Mouse (Mus musculus): ENCODE measurements around the gene Hdgfl2. TPM values are rescaled to one million over a fixed set of nuclear protein-coding genes. Genes with fewer than 3 reads are reported as not detected.
"Not testable (repeated sequence)": the region's sequence is repeated elsewhere in the genome, so short reads cannot be mapped to it uniquely, and the experiment has no call there.

Hdgfl2 gene
- polyA plus RNA-seq, 1 experiment from 2014 or later: 173 TPM

- Histone ChIP-seq H3K27ac (no peak overlapping the region), H3K9me3 (no peaks in the 10 kb centered on the region), H3K4me2 (replicated peaks) (no peak overlapping the region), H3K4me3 (no peak overlapping the region), H3K36me3 (peaks cover 78% of the 10 kb centered on the region), H3K27me3 (no peaks in the 10 kb centered on the region), H3K9ac (no peak overlapping the region), H3K4me1 (no peaks in the 10 kb centered on the region)
- WGBS: 90% methylated on average over 12 of the region's 12 CpGs
- no peak for ATAC-seq (ENCODE audit: insufficient number of reproducible peaks, insufficient read depth, low FRiP score, low TSS enrichment)
Observed at GRCm38 (mm10) chr17:56096883-56097282, 17.4 kb downstream of the Hdgfl2 start.

GRCm38 (mm10) chr17:56098180-56098579 is 18.7 kb downstream of the Hdgfl2 start:
- 0 out of 2 replicates have a peak, but pooled peaks have one; percentile 7 for ATAC-seq (ENCODE audit: insufficient number of reproducible peaks, insufficient read depth, low FRiP score, low TSS enrichment)
- WGBS: 94% methylated on average over 8 of the region's 8 CpGs
- H3K27me3 ChIP-seq: no peaks in the 10 kb centered on the region
- H3K4me3 ChIP-seq: no peak overlapping the region
- H3K4me2 ChIP-seq (replicated peaks): no peak overlapping the region
- H3K9me3 ChIP-seq: no peaks in the 10 kb centered on the region
- H3K9ac ChIP-seq: no peak overlapping the region
- no peak overlapping the region for H3K27ac ChIP-seq
- peaks cover 83% of the 10 kb centered on the region for H3K36me3 ChIP-seq
- H3K4me1 ChIP-seq: no peaks in the 10 kb centered on the region

- no peaks in the 10 kb centered on the region for H3K9me3 ChIP-seq
- H3K27me3 ChIP-seq: no peaks in the 10 kb centered on the region
- 89% methylated on average over 15 of the region's 15 CpGs for WGBS
- peaks cover 84% of the 10 kb centered on the region for H3K36me3 ChIP-seq
- no peaks in the 10 kb centered on the region for H3K4me1 ChIP-seq
- H3K9ac ChIP-seq: no peak overlapping the region
- H3K4me2 ChIP-seq (replicated peaks): no peak overlapping the region
- no peak overlapping the region for H3K27ac ChIP-seq
- ATAC-seq (ENCODE audit: insufficient number of reproducible peaks, insufficient read depth, low FRiP score, low TSS enrichment): no peak
- no peak overlapping the region for H3K4me3 ChIP-seq
Observed at GRCm38 (mm10) chr17:56098711-56099572, 19.5 kb downstream of the Hdgfl2 start.

- Histone ChIP-seq H3K36me3 (peaks cover 79% of the 10 kb centered on the region), H3K9me3 (no peaks in the 10 kb centered on the region), H3K4me3 (no peak overlapping the region), H3K4me1 (no peaks in the 10 kb centered on the region), H3K4me2 (replicated peaks) (no peak overlapping the region), H3K27ac (no peak overlapping the region), H3K9ac (no peak overlapping the region), H3K27me3 (no peaks in the 10 kb centered on the region)
- 89% methylated on average over 3 of the region's 3 CpGs for WGBS
- no peak for ATAC-seq (ENCODE audit: insufficient number of reproducible peaks, insufficient read depth, low FRiP score, low TSS enrichment)
Observed at GRCm38 (mm10) chr17:56100811-56101210, 21.4 kb downstream of the Hdgfl2 start.

- Histone ChIP-seq H3K4me2 (replicated peaks) (no peak overlapping the region), H3K36me3 (peaks cover 66% of the 10 kb centered on the region), H3K27me3 (no peaks in the 10 kb centered on the region), H3K4me1 (no peaks in the 10 kb centered on the region), H3K27ac (no peak overlapping the region), H3K9me3 (no peaks in the 10 kb centered on the region), H3K4me3 (no peak overlapping the region), H3K9ac (no peak overlapping the region)
- no peak for ATAC-seq (ENCODE audit: insufficient number of reproducible peaks, insufficient read depth, low FRiP score, low TSS enrichment)
- WGBS: 93% methylated on average over 5 of the region's 5 CpGs
Observed at GRCm38 (mm10) chr17:56102158-56102557, 22.7 kb downstream of the Hdgfl2 start.

GRCm38 (mm10) chr17:56102927-56103326 is 23.5 kb downstream of the Hdgfl2 start:
- Histone ChIP-seq H3K4me2 (replicated peaks) (no peak overlapping the region), H3K9me3 (no peaks in the 10 kb centered on the region), H3K36me3 (peaks cover 58% of the 10 kb centered on the region), H3K27me3 (no peaks in the 10 kb centered on the region), H3K4me3 (no peak overlapping the region), H3K9ac (no peak overlapping the region), H3K27ac (no peak overlapping the region), H3K4me1 (no peaks in the 10 kb centered on the region)
- 94% methylated on average over 9 of the region's 9 CpGs for WGBS
- no peak for ATAC-seq (ENCODE audit: insufficient number of reproducible peaks, insufficient read depth, low FRiP score, low TSS enrichment)

- H3K4me3 ChIP-seq: no peak overlapping the region
- no peaks in the 10 kb centered on the region for H3K4me1 ChIP-seq
- H3K9ac ChIP-seq: no peak overlapping the region
- no peak overlapping the region for H3K4me2 ChIP-seq (replicated peaks)
- peaks cover 51% of the 10 kb centered on the region for H3K36me3 ChIP-seq
- ATAC-seq (ENCODE audit: insufficient number of reproducible peaks, insufficient read depth, low FRiP score, low TSS enrichment): no peak
- H3K9me3 ChIP-seq: no peaks in the 10 kb centered on the region
- no peaks in the 10 kb centered on the region for H3K27me3 ChIP-seq
- H3K27ac ChIP-seq: no peak overlapping the region
- 96% methylated on average over 8 of the region's 8 CpGs for WGBS
Observed at GRCm38 (mm10) chr17:56103465-56104285, 24.2 kb downstream of the Hdgfl2 start.

GRCm38 (mm10) chr17:56104821-56105220 is 25.4 kb downstream of the Hdgfl2 start:
- ATAC-seq (ENCODE audit: insufficient number of reproducible peaks, insufficient read depth, low FRiP score, low TSS enrichment); H3K9me3 ChIP-seq; H3K27ac ChIP-seq; H3K4me3 ChIP-seq; H3K4me1 ChIP-seq; H3K4me2 ChIP-seq (replicated peaks); H3K9ac ChIP-seq; H3K27me3 ChIP-seq: not testable (repeated sequence)
- whole genome bisulfite sequencing: 93% methylated on average over 3 of the region's 5 CpGs
- H3K36me3 ChIP-seq: peaks cover 40% of the 10 kb centered on the region

- H3K27ac ChIP-seq; H3K27me3 ChIP-seq; H3K9me3 ChIP-seq; ATAC-seq (ENCODE audit: insufficient number of reproducible peaks, insufficient read depth, low FRiP score, low TSS enrichment); H3K4me2 ChIP-seq (replicated peaks); H3K9ac ChIP-seq; H3K4me3 ChIP-seq; H3K4me1 ChIP-seq: not testable (repeated sequence)
- H3K36me3 ChIP-seq: peaks cover 24% of the 10 kb centered on the region
- 97% methylated on average over 4 of the region's 4 CpGs for WGBS
Observed at GRCm38 (mm10) chr17:56106436-56106835, 27.0 kb downstream of the Hdgfl2 start.

GRCm38 (mm10) chr17:56106981-56107380 is 27.5 kb downstream of the Hdgfl2 start:
- Histone ChIP-seq H3K9ac (no peak overlapping the region), H3K36me3 (peaks cover 18% of the 10 kb centered on the region), H3K4me1 (no peaks in the 10 kb centered on the region), H3K9me3 (no peaks in the 10 kb centered on the region), H3K27ac (no peak overlapping the region), H3K4me3 (no peak overlapping the region), H3K4me2 (replicated peaks) (no peak overlapping the region), H3K27me3 (no peaks in the 10 kb centered on the region)
- no peak for ATAC-seq (ENCODE audit: insufficient number of reproducible peaks, insufficient read depth, low FRiP score, low TSS enrichment)
- WGBS: 82% methylated on average over 4 of the region's 4 CpGs

- Histone ChIP-seq H3K36me3 (peaks cover 11% of the 10 kb centered on the region), H3K27ac (no peak overlapping the region), H3K9me3 (no peaks in the 10 kb centered on the region), H3K4me3 (no peak overlapping the region), H3K4me2 (replicated peaks) (no peak overlapping the region), H3K27me3 (no peaks in the 10 kb centered on the region), H3K9ac (no peak overlapping the region), H3K4me1 (no peaks in the 10 kb centered on the region)
- ATAC-seq (ENCODE audit: insufficient number of reproducible peaks, insufficient read depth, low FRiP score, low TSS enrichment): no peak
- 77% methylated on average over 2 of the region's 2 CpGs for WGBS
Observed at GRCm38 (mm10) chr17:56107736-56108135, 28.3 kb downstream of the Hdgfl2 start.
